Mouse (Mus musculus) ovary, postnatal 14 days (tissue): ENCODE results near the gene Epha3.

Experiments
- DNase-seq: peaks from one replicate; pipeline ENCODE4 v3.0.0; 2022; ENCODE audit warnings: low spot score

Gene Epha3

DNA sequence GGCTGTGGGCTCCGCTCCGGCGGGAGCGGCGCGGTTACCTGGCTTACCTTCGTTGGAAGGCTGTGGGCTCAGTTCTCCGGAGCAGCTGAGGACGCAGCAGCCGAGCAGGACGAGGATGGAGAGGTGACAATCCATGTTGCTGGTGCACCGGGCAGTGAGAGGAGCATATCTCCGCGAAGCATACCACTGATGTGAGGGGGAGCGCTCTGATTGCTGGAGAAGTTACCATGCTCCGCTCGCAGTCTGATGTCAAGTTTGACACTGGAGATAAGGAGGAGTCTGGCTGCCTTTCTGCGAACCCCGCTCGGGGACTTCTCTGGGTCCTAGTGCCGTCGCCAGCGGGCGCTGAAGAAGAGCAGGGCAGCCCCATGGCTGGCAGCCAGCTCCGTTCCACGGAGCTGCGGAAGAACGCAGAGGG is at the start of gene Epha3:
Gene Epha3 (minus strand): TSS at position 263 of the 418 bp plus-strand sequence.
- peak; percentile 42 for DNase-seq

DNA sequence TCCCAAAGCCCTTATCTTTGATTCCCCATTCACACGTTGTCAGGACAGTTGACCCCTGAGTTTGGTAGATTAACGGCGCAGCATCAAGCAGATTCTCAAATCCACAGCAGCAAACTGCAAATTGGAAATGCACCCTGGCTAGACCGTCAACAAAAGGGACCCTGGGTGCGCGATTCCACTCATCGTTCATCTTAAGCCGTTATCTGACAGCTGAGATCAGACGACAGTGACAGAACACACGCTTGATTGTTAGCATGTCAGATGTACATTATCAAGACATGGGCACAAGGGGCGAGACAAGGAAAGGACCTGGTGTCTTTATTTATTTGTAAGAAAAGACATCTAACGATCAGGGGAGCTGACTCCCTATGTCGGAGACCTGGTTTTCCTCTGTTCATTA is 39.5 kb upstream of the Epha3 start:
- no peak for DNase-seq

DNA sequence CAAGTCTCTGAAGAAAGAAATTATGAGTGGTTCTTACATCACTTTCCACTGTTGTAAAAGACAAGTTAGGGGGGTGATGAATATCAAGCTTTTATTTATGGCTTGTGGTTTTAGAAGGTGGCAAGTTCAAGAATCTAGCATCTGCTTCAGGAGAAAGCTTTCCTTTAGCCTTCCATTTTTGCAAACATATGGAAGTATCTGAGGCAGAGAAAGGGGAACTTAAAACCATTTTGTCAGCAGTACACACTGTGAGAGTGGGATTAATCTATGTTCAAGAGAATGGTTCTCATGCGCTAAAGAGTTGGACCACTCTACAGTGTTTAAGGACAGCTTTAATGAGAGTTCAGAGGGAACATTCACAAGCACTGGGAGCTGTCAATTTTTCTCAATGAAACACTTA is 17.2 kb upstream of the Epha3 start:
- DNase-seq, result no peak

DNA sequence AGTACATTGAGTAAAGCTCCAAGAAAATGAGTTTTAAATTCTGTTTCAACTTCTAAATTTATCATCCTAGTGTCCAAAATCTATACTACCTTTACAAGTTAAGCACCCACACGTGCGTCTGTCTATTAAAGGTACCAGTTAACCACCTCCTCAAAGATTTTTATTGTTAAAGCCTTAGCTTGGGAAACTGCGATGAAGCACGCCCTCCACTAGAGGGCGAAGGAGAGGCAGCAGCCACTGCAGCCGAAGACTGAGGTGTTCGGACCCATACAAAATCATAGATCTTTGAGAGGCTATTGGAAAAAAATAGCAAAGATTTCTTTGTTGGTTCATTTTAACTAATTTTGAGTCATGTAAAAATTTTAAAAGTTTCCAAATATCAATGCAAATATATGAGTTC is 8.3 kb upstream of the Epha3 start:
- DNase-seq, result peak; percentile 25

DNA sequence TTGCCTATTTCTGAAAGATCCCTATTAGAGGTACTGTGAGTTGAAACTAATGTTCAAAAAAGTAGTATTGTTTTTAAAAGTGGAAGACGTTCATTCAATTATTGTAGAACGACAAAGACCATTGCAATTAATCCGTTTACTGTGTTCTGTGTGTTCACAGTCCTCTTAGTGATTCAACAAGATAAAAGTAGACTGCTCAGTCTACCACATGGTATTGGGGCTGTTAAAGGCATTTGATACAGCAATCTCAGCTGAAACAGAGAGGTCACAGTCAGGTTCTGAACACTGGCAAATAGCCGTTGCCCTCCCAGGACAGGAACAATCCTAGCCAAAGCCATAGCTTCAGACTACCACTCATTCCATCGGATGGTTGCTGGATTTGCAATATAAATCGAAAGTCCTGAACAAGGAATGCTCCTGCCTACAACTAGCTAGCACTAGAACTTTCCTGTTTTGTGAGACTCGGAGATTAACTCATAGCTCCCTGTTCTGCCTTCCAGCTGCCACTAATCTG is 545 bp upstream of the Epha3 start:
- no peak for DNase-seq

DNA sequence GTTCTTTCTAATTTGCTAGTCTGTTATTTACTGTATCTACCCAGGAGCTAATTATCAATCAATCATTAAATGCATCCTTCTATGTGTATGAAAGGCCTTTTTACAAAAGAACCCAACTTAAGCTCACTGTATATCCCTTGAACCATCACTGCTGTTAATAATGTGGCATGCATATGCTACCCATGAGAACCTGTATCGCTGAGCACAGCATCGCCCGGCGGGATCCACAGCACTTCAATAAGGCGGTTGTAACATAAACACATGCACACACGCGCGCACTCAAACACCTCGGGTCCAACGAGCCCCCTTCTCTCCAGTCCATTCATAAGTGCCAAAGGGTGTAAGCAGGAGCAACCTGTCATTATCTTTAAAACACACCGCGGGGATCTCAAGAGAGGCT is 794 bp downstream of the Epha3 start:
- DNase-seq, result no peak

DNA sequence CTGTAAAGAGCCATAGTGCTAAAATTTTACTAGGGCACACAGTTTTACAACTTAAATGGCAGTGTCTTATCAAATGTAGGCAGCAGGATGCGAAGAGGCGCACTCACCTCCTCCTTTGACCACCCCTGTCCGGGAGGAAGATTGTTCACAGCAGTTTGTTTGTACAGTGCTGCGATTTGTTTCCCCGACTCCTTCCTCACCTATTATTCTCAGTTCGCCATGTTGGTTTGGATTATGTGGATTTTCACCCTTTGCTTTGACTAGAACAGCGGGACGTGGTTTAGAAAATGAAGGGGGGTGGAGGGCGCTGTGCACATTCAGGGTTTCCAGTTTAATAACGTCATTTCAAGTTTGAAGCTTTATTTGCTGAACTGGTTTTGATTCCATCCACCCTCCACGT is 6.4 kb downstream of the Epha3 start:
- peak; percentile 9 for DNase-seq

DNA sequence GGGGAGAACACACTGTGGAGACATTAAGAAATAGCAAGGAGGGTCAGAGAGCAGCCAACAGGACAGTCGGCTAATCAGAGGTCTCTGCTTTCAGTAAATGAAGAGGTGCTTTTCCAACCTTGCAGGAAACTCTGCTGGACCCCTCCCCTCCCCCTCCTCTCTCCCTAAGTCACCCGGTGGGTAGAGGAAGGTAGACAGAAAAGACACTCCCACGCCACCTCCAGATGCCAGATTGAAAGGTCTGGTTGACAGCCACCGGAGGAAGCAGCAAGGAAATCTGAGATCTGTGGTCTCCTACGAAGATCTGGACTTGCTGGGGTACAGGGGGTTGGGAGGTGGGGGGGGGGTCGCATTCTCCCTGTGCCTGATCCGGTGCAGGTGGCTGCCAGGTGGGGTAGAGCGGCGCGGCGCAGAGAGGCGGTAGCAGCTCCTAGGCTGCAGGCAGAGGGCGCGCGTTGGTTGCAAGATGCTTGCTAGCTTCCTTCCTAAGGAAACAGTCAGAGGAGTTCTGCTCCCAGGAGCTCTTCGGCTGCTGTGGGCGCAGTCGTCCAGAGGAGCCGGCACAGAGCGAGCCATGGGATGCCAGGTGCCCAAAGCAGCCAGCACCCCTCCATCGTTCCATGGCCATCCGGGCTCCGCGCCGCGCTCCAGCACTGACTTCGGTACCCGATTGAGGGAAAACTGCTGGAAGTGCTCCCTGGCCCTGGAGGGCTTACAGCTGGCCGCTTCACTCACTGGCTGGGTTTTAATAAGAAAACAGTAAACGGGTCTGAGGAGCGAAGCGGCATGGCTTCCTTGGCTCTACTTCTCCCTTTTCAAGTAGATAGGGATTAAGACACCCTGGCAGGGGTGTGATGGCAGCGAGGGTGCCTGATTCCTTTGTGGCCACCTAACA is 7.1 kb downstream of the Epha3 start:
- DNase-seq, result peak; percentile 54

DNA sequence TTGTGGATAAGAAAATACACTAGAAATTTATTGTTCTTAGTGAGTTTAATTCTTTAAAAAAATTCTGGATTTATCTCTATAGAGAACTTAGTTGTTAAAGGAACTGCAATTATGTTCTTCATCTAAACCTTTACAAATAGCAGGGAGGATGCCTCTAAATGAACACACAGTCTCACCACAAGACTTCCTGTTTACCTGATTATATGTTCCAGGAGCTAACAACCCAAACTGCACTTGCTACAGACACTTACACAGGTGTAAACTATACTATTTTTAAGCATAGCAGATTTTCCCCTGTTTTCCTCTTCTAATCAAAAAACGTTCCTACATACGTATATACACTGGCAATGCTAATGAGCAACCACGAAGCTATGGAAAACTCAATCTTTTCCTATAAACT is 13.7 kb downstream of the Epha3 start:
- DNase-seq, result no peak

DNA sequence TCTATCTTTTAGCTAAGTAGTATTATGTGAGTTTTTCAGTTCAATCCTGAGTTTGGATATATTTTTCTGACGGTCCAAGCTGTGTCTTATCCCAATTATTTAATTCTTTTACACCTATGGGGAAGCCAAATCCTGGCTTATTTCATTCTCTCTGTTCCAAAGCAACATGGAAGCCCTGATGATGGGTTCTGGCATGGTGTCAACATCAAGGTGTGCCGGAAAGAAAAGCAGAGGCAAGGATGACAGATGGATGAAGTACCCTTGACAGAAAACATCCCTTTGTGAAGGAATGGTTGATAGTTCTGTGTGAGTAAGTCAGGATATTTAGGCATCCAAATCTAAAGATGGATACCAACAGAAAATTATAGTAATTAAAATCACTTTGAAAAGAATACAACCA is 21.1 kb downstream of the Epha3 start:
- DNase-seq, result no peak

DNA sequence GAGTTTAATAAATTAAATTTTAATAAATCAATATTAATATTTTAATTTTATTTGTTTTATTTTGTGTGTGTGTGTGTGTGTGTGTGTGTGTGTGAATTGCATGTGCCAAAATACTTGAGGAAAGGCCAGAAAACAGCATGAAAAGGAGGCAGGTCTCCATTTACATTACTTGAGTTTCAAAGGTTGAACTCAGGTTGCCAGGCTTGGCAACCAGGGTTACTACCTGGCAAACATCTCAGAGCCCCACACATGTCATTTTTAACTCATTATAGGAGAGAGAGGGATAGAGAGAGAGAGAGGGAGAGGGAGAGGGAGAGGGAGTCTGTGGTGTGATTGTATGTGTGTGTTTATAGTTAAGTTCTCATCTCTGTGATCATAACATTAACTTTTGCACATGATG is 26.5 kb downstream of the Epha3 start:
- no peak for DNase-seq

DNA sequence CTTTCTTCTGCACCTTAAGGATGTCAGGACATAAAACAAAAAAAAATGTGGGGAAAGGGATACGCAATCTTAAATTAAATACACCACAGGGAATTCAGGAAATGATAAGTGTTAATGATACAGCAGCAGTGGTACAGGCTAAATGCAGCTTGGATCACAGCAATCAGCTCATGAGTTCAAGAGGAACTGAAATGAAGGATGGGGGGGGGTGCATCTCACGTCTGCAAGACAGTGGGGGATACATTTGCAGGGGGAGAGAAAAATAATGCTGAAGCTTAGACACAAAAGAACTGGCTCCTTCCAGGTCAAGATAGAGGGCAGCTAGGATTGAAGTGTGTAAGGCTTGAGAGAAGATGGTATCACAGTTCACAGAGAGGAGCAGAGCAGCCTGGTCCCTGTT is 42.8 kb downstream of the Epha3 start:
- DNase-seq, result no peak

DNA sequence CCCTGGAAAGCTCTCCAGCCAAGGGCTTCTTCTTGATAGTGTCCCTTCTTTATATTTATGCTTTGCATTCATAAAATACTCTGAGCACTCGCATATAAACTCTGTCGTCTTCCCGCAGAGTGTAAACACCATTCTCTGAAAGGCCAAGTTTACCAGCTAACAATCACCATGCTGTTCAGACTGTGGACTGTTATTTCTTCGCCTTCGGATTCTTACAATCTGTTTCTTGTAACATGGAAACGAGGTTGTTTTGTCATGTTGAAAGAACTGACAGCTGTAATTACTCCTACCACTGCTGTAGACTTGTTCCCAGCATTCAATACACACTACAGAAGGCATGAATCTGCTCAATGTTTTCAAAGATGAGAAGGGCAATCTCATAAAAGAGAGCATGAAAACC is 46.4 kb downstream of the Epha3 start:
- DNase-seq, result no peak

DNA sequence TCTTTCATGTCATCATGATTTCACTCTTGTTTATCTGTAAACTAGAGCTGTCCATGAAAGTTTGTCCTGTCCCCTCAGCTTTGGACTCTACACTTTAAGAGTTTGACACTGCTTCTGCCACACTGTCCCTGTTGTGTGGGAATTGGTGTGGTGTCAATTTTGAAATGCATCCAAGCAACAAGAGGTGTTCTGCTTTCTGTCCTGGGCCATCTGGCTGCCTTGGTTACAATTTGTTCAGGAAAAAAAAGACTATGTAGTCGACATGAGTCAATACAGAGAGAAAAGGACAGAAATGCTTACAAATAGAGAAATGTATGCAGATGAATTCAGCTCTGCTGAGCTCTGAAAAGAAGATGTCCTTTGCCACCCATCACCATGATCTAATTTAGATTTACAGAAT is 47.3 kb downstream of the Epha3 start:
- DNase-seq, result no peak

DNA sequence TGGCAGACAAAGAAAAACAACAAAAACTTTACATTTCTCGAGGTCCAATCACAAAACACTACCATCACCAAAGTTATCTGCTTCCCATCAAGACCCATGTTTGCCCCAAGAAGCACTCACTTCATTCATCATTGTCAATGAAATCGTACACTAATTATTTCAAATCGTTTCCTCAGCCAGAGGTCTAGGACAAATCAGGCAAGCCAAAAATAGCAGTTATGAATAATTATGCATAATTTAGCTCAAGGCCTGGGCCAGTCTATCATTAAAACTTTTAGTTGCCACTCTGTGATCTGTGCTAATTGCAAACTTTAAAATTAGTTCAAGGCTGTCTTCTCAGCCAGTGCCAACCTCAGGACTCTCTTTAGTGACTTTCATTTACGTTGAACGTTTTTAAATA is 54.1 kb downstream of the Epha3 start:
- no peak for DNase-seq

DNA sequence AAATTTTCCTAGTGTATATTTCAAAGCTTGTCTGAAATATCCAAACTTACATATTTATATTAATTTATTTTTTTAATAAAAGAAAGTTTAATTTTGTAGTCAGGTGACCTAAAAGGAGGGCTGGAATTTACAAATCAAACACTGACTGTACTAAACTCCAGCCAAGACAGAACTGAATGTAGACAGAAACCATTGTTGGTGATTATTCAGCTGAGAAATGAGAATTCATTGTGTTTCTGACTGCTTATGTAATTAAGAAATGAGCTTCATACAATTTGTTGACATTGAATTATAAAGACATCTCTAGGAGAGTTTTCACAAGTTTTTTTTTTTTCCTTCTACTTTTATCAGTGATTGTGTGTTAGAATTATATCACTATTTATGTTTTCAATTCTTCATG is 55.0 kb downstream of the Epha3 start:
- no peak for DNase-seq

DNA sequence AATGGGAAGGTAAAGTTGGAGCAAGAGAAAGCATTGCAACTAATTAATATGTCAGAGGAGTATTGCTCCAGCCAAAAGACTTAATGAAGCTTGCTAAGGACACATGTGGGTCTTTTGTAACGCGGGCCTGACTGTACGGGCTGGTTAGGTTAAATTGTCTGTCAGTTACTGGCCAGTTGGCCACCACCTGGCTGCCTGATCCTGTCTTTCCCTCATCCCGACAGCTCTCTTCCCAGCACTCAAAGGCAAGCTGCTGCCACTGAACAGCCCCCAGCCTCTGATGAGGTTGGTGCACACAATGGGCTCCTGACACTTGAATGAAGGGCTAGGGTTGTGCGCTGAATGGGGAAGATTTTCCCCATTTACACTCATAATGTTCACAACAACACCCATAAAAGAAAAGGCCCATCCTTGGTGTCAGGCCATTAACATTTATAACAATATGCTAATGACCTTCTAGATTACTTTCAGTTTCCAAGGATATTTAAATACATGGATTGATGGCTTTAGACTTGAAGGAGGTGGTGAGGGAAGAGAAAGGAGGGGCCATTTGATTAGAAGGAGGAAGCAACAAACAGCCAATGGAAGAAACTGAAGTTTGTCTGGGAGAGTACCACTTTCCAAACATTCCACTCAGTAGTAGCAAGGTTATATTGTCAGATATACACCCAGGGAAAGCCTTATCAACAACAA is 57.4 kb downstream of the Epha3 start:
- DNase-seq, result no peak

DNA sequence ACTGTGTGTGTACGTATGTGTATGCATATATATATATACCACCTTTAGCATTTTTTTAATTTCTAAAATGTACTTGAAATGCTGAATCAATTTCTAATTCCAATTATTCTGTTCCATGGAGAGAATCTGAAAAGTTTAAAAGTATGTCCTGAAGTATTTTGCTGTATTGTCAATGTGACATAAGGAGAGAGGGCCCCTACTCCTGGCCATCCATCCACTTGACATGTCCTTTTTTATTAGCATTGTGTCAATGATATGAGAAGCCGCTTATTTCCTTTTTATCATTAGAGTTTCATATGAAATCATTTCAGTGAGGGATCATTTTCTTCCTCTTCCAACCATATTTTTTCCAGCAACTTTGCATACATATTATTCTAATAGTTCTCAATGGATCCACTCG is 58.0 kb downstream of the Epha3 start:
- DNase-seq, result no peak

DNA sequence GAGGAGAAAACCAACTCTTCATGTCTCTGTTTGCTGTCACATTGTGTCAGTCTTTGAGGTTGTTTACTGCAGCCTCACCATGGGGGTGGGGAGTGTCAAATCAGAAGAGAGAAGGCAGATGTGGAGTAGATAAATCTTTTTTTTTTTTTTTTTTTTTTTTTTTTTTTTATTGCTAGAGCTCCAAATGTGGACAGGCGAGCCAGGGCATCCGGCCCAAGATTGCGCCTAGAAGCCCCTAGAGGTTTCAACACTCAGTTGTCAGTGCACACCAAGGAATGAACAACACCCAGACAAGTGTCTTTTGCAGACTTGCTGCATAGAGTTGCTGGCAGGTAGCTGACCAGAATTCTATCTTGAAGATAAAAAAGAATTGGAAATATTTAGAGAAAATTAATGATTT is 62.5 kb downstream of the Epha3 start:
- DNase-seq, result no peak

DNA sequence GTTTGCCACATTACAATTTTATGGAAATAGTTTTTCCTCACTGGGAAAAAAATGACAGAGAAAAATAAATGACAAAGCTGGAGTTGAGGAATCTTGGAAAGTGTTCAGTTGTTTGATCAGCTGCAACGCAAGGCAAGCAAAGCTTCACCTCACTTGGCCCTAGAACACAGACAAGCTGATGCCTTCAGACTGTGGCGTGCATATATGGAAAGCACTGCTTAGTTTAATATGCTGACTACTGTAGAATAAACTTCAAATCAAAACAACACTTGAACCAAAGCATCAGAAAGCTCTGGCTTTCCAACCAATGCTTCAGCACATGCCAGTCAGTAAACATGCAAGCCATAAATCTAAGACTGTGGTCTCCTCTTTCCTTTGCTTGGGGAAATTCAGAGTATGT is 65.6 kb downstream of the Epha3 start:
- no peak for DNase-seq

DNA sequence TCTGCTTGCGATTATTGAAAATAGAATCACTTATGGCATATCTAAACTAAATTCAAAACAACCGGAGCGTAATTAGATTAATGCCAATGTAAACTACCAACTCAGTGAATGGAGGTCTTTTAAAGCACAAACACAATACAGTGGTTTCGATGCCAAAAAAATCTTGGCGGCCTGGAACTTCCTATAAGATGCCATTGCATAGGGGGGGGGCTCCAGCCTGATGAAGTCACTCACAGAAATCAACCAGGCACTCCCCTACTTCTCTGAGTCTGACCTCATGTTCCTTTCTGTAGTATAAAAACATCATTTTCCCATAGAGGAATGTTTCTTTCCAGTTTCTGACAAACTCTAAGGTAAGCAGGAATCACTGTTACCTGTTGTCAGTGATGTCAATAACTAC is 69.7 kb downstream of the Epha3 start:
- DNase-seq, result no peak

DNA sequence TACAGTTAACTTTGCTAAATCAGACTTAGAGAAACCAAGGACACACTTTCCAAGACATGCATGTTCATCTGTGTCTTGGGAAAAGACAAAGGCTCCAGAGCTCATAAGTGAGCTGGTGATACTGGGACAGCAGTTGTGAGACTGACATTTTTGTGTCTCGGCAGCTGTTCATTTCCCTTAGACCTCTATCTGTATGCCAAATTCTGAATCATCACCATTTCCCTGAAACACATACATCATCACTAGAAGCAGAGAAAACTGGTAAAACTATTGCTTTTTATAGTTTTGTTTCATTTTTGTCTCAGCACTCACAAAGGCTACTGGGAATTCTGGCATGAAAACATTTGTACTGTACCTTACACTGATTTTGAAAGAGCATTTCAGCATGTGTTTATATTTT is 70.2 kb downstream of the Epha3 start:
- no peak for DNase-seq

DNA sequence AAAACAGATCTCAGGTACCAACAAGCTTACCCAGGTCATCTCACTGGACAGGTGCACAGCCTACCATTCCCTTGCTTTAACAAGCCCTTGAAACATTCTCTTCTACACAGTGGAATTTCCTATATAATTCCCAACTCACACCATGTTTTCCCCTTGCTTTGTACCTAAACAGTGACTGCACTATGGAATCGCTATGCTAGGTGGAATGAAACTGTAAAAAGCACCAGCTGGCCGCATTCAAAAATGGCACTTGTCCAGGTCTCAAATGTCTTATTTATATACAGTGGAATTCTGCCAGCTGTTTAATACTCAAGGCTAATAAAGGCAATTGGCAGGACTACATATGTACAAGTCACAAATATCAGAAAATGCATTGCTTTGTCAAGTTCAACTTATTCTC is 71.9 kb downstream of the Epha3 start:
- DNase-seq, result no peak
